Mouse (Mus musculus) ES-Bruce4 (cell line): ENCODE measurements around the gene Snrnp70. TPM values are rescaled to one million over a fixed set of nuclear protein-coding genes. Genes with fewer than 3 reads are reported as not detected.

ENCODE experiments used
- H3K27ac ChIP-seq: 2 replicates; pipeline ENCODE4 v1.5.1; 2012; ENCODE audit warnings: low read length, inconsistent platforms; ENCODE audit not compliant: insufficient read depth
- H3K27me3 ChIP-seq: 2 replicates; pipeline ENCODE4 v1.6.1; 2012; ENCODE audit warnings: mild to moderate bottlenecking, low read length, inconsistent platforms; ENCODE audit not compliant: control insufficient read depth, poor library complexity, insufficient read depth, severe bottlenecking
- H3K36me3 ChIP-seq: 2 replicates; pipeline ENCODE4 v1.6.1; 2012; ENCODE audit warnings: inconsistent platforms, mild to moderate bottlenecking, low read length, moderate library complexity; ENCODE audit not compliant: control insufficient read depth, poor library complexity, insufficient read depth, severe bottlenecking
- H3K4me1 ChIP-seq: one replicate; pipeline ENCODE4 v1.8.1; 2011; ENCODE audit warnings: low read length; ENCODE audit not compliant: control insufficient read depth, insufficient read depth
- H3K4me3 ChIP-seq: 2 replicates; pipeline ENCODE4 v1.5.1; 2011; ENCODE audit warnings: low read depth, mild to moderate bottlenecking, low read length
- H3K9ac ChIP-seq: 2 replicates; pipeline ENCODE4 v1.6.1; 2012; ENCODE audit warnings: low read depth, mild to moderate bottlenecking, inconsistent platforms; ENCODE audit not compliant: poor library complexity, severe bottlenecking
- H3K9me3 ChIP-seq: replicated peaks from 2 replicates; pipeline ENCODE4 v1.6.1; 2012; ENCODE audit warnings: mild to moderate bottlenecking, low read length, inconsistent platforms; ENCODE audit not compliant: control insufficient read depth, poor library complexity, insufficient read depth, severe bottlenecking
- CTCF ChIP-seq: IDR thresholded peaks from one replicate; pipeline ENCODE4 v1.8.1; 2011; ENCODE audit warnings: low read depth, low read length
- EP300 ChIP-seq: IDR thresholded peaks from 2 replicates; pipeline ENCODE4 v1.6.1; 2011; ENCODE audit warnings: low read depth, low read length; ENCODE audit not compliant: insufficient read depth
- POLR2A ChIP-seq: IDR thresholded peaks from one replicate; pipeline ENCODE4 v1.8.1; 2011; ENCODE audit warnings: low read length; ENCODE audit not compliant: insufficient read depth
- polyA plus RNA-seq: library from polyadenylated mRNA; stranded (reverse); fragments of >200 nt; gene quantifications from 2 replicates; pipeline ENCODE4 v1.2.4, GENCODE M21; 2011; ENCODE audit warnings: low read depth; ENCODE audit not compliant: missing spikeins, insufficient read depth, insufficient read length

Gene Snrnp70
- polyA plus RNA-seq, 1 experiment = 686 TPM

DNA sequence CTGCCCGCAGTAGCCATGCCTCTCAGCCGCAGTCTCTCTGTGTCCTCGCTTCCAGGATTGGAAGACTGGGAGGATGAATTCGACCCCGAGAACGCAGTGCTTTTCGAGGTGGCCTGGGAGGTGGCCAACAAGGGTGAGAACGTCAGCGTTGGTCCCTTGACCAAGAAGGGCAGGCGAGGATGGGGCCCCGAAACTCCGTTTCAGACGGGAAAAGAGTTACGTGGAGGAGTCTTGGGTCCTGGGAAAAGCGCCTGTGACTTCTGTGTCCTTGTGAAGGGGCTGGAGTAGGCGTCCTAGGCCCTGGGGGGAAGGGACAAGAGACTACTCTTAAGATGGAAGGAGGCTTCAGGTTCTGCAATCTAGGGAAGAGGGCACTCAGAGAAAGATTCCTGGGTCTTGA lies 39.5 kb upstream of the Snrnp70 start:
- TF ChIP-seq CTCF = no peak
- TF ChIP-seq POLR2A = no peak
- TF ChIP-seq EP300 = no peak

DNA sequence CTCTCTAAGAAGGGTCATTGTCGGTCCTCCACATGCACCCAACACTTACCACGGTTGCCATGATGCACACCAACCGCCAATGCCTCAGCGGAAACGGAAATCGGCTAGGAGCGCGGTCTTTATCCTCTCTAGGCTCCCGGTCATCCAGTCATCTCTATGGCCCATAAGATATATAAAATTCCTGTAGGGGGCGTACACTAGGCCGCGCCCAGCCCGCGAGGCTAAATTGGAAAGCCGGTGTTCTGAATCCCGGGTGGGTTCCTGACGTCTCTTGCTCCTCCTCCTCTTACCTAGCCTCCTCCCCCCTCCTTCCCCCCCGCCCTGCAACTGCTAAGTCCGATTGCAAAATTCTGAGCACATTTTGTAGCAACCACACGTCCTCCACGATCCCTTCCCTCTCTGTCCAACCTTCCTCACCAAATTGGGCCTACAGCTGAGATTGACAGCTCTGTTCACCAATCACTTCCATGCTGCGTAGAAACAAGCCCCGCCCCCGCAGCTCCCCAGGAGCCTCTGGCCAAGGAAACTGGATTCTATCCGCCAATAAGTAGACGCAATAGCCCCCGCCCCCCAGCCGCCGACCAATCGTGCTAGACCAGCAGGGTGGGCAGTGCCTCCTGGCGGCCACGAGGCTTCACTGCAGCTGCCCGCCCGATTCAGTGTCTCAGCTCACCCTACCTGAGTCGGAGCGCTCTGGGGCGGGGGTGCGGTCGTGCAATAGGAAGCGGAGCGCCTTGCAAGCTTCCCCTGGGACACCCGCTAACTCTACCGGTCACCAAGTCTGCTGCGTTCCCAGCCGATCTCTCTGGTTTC lies 38.9 kb upstream of the Snrnp70 start, which contains the start of gene Gys1:
Gys1 (plus strand) TSS at position 642 of the 813 bp plus-strand sequence.
- Histone ChIP-seq H3K9me3 (no peaks in the 10 kb centered on the region), H3K4me3 (peak within 1 kb of the TSS; percentile 99), H3K27ac (peak within 1 kb of the TSS; percentile 1; the same call in 1 of the 2 replicates), H3K9ac (peak within 1 kb of the TSS; percentile 77), H3K27me3 (no peaks in the 10 kb centered on the region), H3K4me1 (peaks cover 14% of the 10 kb centered on the region), H3K36me3 (peaks cover 17% of the 10 kb centered on the region)
- TF ChIP-seq POLR2A = peak; percentile 37
- TF ChIP-seq EP300 = 0 out of 2 replicates have a peak, but pooled peaks have one; percentile 19
- peak; percentile 93 for TF ChIP-seq CTCF

More for the DNA sequence above, 39.5 kb upstream of the Snrnp70 start:
- H3K9me3 ChIP-seq = no peaks in the 10 kb centered on the region
- H3K36me3 ChIP-seq = peaks cover 16% of the 10 kb centered on the region
- H3K27me3 ChIP-seq = no peaks in the 10 kb centered on the region
- no peak overlapping the region for H3K27ac ChIP-seq
- peaks cover 12% of the 10 kb centered on the region for H3K4me1 ChIP-seq
- peak overlapping the region; percentile 89 for H3K4me3 ChIP-seq
- H3K9ac ChIP-seq = peak overlapping the region; percentile 55

DNA sequence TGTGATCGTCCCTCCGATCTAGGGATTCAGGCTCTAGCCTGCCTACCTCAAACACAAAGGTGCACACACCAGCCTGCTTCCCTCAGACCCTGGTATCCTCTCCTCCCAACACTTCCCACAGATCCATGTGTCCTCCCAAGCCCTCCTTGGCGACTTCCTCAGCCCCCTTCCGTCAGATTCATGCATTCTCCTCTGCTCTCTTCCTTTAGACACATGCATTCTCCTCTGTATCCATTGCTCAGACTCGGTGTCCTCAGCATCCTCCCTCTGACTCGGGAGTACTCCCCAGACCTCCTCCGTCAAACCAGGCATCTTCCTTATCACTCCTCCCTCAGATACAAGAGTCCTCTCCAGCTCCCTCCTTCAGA lies 38.3 kb upstream of the Snrnp70 start:
- Histone ChIP-seq H3K4me3 (peak overlapping the region; percentile 99), H3K4me1 (peaks cover 14% of the 10 kb centered on the region), H3K9ac (peak overlapping the region; percentile 77), H3K9me3 (no peaks in the 10 kb centered on the region), H3K27ac (peak overlapping the region; percentile 1; the same call in 1 of the 2 replicates), H3K36me3 (peaks cover 22% of the 10 kb centered on the region), H3K27me3 (no peaks in the 10 kb centered on the region)
- TF ChIP-seq POLR2A (no peak), CTCF (no peak)

DNA sequence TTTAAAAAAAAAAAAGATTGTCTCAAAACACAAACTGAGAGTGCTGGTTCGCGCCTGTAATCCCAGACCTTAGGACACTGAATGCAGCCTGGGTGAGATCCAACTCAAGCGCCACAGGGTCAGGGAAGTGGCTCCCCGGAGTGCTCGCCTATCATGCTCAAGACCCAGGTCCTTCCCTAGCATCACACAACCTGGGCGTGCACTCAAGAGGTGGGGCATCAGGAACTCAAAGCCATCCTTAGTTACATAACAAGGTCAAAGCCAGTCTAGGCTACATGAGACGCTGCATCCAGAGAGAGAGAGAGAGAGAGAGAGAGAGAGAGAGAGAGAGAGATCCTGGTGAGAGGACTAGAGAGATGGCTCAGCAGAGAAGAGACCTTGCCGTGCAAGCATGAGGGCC lies 31.0 kb upstream of the Snrnp70 start:
- Histone ChIP-seq H3K9me3 (no peaks in the 10 kb centered on the region), H3K9ac (no peak overlapping the region), H3K4me1 (peaks cover 8% of the 10 kb centered on the region), H3K27me3 (no peaks in the 10 kb centered on the region), H3K4me3 (no peak overlapping the region), H3K27ac (no peak overlapping the region), H3K36me3 (peaks cover 71% of the 10 kb centered on the region)
- TF ChIP-seq EP300 = no peak
- no peak for TF ChIP-seq CTCF
- TF ChIP-seq POLR2A = no peak

DNA sequence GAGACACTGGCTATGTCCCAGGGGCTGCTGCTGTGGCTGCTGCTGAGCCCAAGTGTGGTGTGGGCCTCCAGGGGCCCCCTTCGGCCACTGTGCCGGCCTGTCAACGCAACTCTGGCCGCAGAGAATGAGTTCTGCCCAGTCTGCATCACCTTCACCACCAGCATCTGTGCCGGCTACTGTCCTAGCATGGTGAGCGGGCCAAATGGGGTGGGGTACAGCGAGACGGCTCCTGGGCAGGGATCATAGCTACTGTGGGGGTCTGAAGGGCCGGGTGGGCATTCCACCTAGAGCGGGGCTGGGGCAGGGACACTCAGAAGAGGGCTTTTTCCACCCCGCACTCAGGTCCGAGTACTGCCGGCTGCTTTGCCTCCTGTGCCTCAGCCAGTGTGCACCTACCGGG lies 25.7 kb upstream of the Snrnp70 start:
- Histone ChIP-seq H3K36me3 (peaks cover 43% of the 10 kb centered on the region), H3K9me3 (no peaks in the 10 kb centered on the region), H3K27ac (no peak overlapping the region), H3K9ac (no peak overlapping the region), H3K4me1 (peaks cover 7% of the 10 kb centered on the region), H3K27me3 (no peaks in the 10 kb centered on the region), H3K4me3 (no peak overlapping the region)
- TF ChIP-seq POLR2A (no peak), EP300 (no peak), CTCF (no peak)

DNA sequence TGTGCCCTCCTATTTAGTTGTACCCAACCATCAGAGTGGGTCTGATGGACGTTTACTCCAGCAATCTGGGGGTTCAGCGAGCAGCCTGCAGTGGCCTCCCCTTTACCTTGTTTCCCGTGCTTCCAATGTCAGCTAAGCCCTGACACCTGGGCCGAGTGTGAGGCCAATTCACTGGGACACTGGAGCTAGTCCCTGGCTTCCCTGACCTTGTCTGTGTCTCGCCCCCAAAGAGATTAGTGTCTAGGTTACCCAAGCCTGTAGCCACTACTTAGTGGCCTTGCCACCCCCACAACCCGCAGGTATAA lies 25.0 kb upstream of the Snrnp70 start, which contains the start of gene Lhb:
Lhb (plus strand) TSS at position 206 of the 305 bp plus-strand sequence.
- no peaks in the 10 kb centered on the region for H3K9me3 ChIP-seq
- H3K27me3 ChIP-seq = no peaks in the 10 kb centered on the region
- peaks cover 43% of the 10 kb centered on the region for H3K36me3 ChIP-seq
- H3K9ac ChIP-seq = no peak within 1 kb of the TSS
- H3K27ac ChIP-seq = peak within 1 kb of the TSS; percentile 7; the same call in 1 of the 2 replicates
- peak within 1 kb of the TSS; percentile 22 for H3K4me3 ChIP-seq
- peaks cover 7% of the 10 kb centered on the region for H3K4me1 ChIP-seq
- TF ChIP-seq EP300 (no peak), CTCF (no peak), POLR2A (no peak)
